Mouse (Mus musculus) embryonic facial prominence, embryonic 11.5 days (tissue): ENCODE measurements around the gene Cyp2s1. TPM values are rescaled to one million over a fixed set of nuclear protein-coding genes. Genes with fewer than 3 reads are reported as not detected.

Source experiments
- ATAC-seq: fragments of 200-750 bp; cut with Nextera tagmentation; replicated peaks from 2 replicates; pipeline ENCODE4 v1.8.0; 2017; ENCODE audit warnings: low read depth; ENCODE audit not compliant: insufficient number of reproducible peaks, low FRiP score, low TSS enrichment
- DNase-seq: peaks from one replicate; pipeline ENCODE4 v3.0.0-alpha.2; 2015; ENCODE audit warnings: low spot score
- H3K27ac ChIP-seq: fragments of 300-500 bp; sonication (generic); replicated peaks from 2 replicates; pipeline ENCODE4 v1.5.1; 2014; ENCODE audit warnings: mild to moderate bottlenecking, low read depth, low read length, control low read depth
- H3K27me3 ChIP-seq: fragments of 300-500 bp; sonication (generic); 2 replicates; pipeline ENCODE4 v1.6.1; 2014; ENCODE audit warnings: mild to moderate bottlenecking, low read length, moderate library complexity, mixed read lengths; ENCODE audit not compliant: control insufficient read depth, insufficient read depth
- H3K36me3 ChIP-seq: fragments of 300-500 bp; sonication (generic); replicated peaks from 2 replicates; pipeline ENCODE4 v1.6.1; 2014; ENCODE audit warnings: low read depth, mild to moderate bottlenecking, low read length, moderate library complexity, mixed read lengths; ENCODE audit not compliant: control insufficient read depth, insufficient read depth
- H3K4me1 ChIP-seq: fragments of 300-500 bp; sonication (generic); 2 replicates; pipeline ENCODE4 v1.6.1; 2014; ENCODE audit warnings: low read length, mixed read lengths; ENCODE audit not compliant: control insufficient read depth, insufficient read depth
- H3K4me2 ChIP-seq: fragments of 300-500 bp; sonication (generic); 2 replicates; pipeline ENCODE4 v1.6.1; 2014; ENCODE audit warnings: low read depth, mild to moderate bottlenecking, control low read depth, low read length, moderate library complexity
- H3K4me3 ChIP-seq: fragments of 300-500 bp; sonication (generic); 2 replicates; pipeline ENCODE4 v1.5.1; 2014; ENCODE audit warnings: low read depth, low read length, control low read depth
- H3K9ac ChIP-seq: fragments of 300-500 bp; sonication (generic); replicated peaks from 2 replicates; pipeline ENCODE4 v1.6.1; 2014; ENCODE audit warnings: mild to moderate bottlenecking, control low read depth, low read length
- H3K9me3 ChIP-seq: fragments of 300-500 bp; sonication (generic); replicated peaks from 2 replicates; pipeline ENCODE4 v1.6.1; 2016; ENCODE audit warnings: mild to moderate bottlenecking, low read length, inconsistent platforms, mixed read lengths; ENCODE audit not compliant: control insufficient read depth
- WGBS: fragments of 180-500 bp; shearing (Covaris S2); extraction: QIAGEN DNeasy Blood & Tissue Kit; methylation state at CpG from one replicate; pipeline ENCODE4 v1.1.7; 2014; 5-methylcytosine and 5-hydroxymethylcytosine counted together
- polyA plus RNA-seq: library from polyadenylated mRNA; unstranded; fragments of >200 nt; fragmentation: Nextera tagmentation; extraction: Ambion mirVana; gene quantifications from 2 replicates; pipeline ENCODE4 v1.2.1, GENCODE M21; 2014

The Cyp2s1 gene
- polyA plus RNA-seq, 1 experiment from 2014 or later, result 3.4 TPM

DNA sequence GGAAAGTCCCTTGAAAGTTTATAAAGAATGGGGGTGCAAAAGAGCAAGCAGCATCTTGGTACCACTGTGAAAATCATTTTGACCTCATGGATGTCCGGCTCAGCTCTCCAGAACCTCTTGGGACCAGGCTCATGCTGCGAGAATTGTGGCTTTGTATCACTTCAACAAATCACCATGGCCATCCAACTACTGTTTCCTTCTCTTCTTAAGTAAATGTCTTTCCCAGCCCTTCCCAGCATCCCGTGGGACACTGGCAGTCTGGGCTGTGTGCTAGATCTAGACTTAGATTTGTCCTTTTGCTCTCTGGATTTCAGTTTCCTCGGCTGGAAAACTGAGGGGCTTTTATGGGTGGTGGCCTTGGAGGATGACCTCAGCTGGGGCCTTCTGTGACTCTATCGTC is 48.5 kb downstream of the Cyp2s1 start:
- Histone ChIP-seq H3K4me3 (no peak overlapping the region), H3K4me1 (no peaks in the 10 kb centered on the region), H3K9me3 (no peaks in the 10 kb centered on the region), H3K27ac (no peak overlapping the region), H3K27me3 (no peaks in the 10 kb centered on the region), H3K36me3 (no peaks in the 10 kb centered on the region; the same call in none of the 2 replicates), H3K4me2 (no peak overlapping the region), H3K9ac (no peak overlapping the region)
- no peak for ATAC-seq
- DNase-seq, result no peak
- 89% methylated on average over 5 of the region's 5 CpGs for WGBS

- Histone ChIP-seq H3K36me3 (no peaks in the 10 kb centered on the region; the same call in none of the 2 replicates), H3K4me3 (no peak overlapping the region), H3K27me3 (no peaks in the 10 kb centered on the region), H3K9me3 (no peaks in the 10 kb centered on the region), H3K4me1 (no peaks in the 10 kb centered on the region), H3K27ac (no peak overlapping the region), H3K9ac (no peak overlapping the region), H3K4me2 (no peak overlapping the region)
- ATAC-seq, result no peak
- DNase-seq, result no peak
- WGBS, result 81% methylated on average over 6 of the region's 6 CpGs
These were observed 50.6 kb downstream of the Cyp2s1 start for GRCm38 (mm10) chr7:25766108-25766507.

DNA sequence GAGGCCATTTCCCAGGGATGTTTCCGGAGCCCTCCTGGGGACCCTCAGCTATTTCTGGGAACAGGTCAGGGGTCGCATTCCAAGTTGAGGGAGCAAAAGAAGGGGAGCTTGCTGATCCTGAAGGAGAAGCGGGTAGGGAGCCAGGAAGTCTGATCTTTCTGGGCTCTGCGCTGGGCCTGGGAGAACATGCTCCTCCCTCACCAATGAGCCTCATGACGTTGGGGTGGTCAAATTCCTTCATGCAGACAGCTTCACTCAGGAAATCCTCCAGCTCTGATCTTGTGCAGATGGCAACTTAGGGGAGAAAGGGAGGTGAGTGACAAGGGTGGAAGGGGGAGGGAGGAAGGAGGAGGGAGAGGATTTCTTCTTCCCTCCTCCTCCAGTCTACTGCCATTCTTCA is 52.5 kb downstream of the Cyp2s1 start:
- H3K4me2 ChIP-seq, result no peak overlapping the region
- no peak for DNase-seq
- peaks cover 5% of the 10 kb centered on the region; the same call in 1 of the 2 replicates for H3K36me3 ChIP-seq
- no peaks in the 10 kb centered on the region for H3K27me3 ChIP-seq
- no peak overlapping the region; the same call in 1 of the 2 replicates for H3K27ac ChIP-seq
- no peak overlapping the region for H3K9ac ChIP-seq
- H3K4me1 ChIP-seq, result no peaks in the 10 kb centered on the region
- WGBS, result 36% methylated on average over 5 of the region's 5 CpGs
- H3K9me3 ChIP-seq, result no peaks in the 10 kb centered on the region
- ATAC-seq, result no peak; the same call in 1 of the 2 replicates
- H3K4me3 ChIP-seq, result no peak overlapping the region

GRCm38 (mm10) chr7:25763678-25764077 is 53.0 kb downstream of the Cyp2s1 start:
- no peak overlapping the region for H3K4me2 ChIP-seq
- no peaks in the 10 kb centered on the region for H3K4me1 ChIP-seq
- DNase-seq, result no peak
- H3K9me3 ChIP-seq, result no peaks in the 10 kb centered on the region
- WGBS, result 62% methylated on average over 11 of the region's 11 CpGs
- peaks cover 5% of the 10 kb centered on the region; the same call in 1 of the 2 replicates for H3K36me3 ChIP-seq
- H3K4me3 ChIP-seq, result no peak overlapping the region
- no peaks in the 10 kb centered on the region for H3K27me3 ChIP-seq
- H3K27ac ChIP-seq, result no peak overlapping the region; the same call in 1 of the 2 replicates
- no peak overlapping the region for H3K9ac ChIP-seq
- ATAC-seq, result no peak

DNA sequence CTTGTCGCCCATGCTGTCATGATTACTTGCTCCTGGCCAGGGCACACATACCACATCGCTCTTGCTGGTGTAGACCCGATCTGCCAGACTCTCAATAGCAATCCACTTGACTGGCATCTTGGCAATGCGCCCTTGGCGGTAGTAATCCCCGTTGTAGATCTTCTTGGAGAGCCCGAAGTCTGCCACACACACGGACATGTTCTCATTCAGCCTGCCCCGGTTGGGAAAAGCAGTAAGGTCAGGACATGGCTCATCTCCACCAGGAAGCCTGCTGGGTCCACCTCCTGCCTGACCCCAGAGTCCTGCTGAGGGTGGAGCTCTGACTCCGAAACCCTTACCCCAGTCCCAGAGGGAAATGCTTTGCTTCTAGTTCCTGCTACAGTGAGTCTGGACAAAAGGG is 55.4 kb downstream of the Cyp2s1 start:
- DNase-seq, result no peak
- Histone ChIP-seq H3K4me1 (no peaks in the 10 kb centered on the region), H3K36me3 (peaks cover 8% of the 10 kb centered on the region), H3K4me2 (no peak overlapping the region), H3K27me3 (no peaks in the 10 kb centered on the region), H3K9ac (no peak overlapping the region), H3K27ac (no peak overlapping the region), H3K9me3 (no peaks in the 10 kb centered on the region), H3K4me3 (no peak overlapping the region)
- no peak for ATAC-seq
- 86% methylated on average over 10 of the region's 10 CpGs for WGBS

- H3K9me3 ChIP-seq, result no peaks in the 10 kb centered on the region
- ATAC-seq, result peak; percentile 35
- DNase-seq, result peak; percentile 91
- WGBS, result 1% methylated on average over 18 of the region's 18 CpGs
- no peaks in the 10 kb centered on the region for H3K4me1 ChIP-seq
- H3K27me3 ChIP-seq, result no peaks in the 10 kb centered on the region
- peak overlapping the region; percentile 39 for H3K4me3 ChIP-seq
- H3K27ac ChIP-seq, result peak overlapping the region; percentile 29
- H3K36me3 ChIP-seq, result peaks cover 8% of the 10 kb centered on the region
- peak overlapping the region; percentile 65 for H3K4me2 ChIP-seq
- peak overlapping the region; percentile 60 for H3K9ac ChIP-seq
These were observed 60.7 kb downstream of the Cyp2s1 start for GRCm38 (mm10) chr7:25756011-25756410.

DNA sequence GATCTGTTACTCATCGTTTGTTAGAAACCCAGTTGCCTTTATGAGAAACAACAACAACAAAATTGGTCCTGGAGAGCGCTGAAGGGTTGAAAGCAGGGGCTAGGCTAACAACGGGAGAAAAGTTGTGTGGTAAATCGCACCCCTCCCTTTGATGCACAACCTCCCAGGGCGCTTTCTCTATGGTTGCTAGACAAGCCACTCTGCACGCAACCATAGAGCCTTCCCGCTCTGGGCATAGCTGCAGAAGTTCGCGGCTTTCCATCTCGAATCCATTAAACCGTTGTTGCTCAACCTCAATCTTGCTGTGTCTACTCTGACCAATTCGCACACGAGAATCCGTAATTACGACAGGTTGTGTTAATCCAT is 61.3 kb downstream of the Cyp2s1 start:
- ATAC-seq (peak; percentile 55), DNase-seq (peak; percentile 79)
- peak overlapping the region; percentile 65 for H3K4me2 ChIP-seq
- no peaks in the 10 kb centered on the region for H3K4me1 ChIP-seq
- H3K27me3 ChIP-seq, result no peaks in the 10 kb centered on the region
- peak overlapping the region; percentile 60 for H3K9ac ChIP-seq
- peak overlapping the region; percentile 29 for H3K27ac ChIP-seq
- H3K4me3 ChIP-seq, result peak overlapping the region; percentile 39
- H3K9me3 ChIP-seq, result no peaks in the 10 kb centered on the region
- peaks cover 7% of the 10 kb centered on the region for H3K36me3 ChIP-seq
- WGBS, result under 1% methylated on average over 15 of the region's 15 CpGs

- under 1% methylated on average over 55 of the region's 55 CpGs for WGBS
- H3K36me3 ChIP-seq, result peaks cover 5% of the 10 kb centered on the region
These were observed 61.8 kb downstream of the Cyp2s1 start, which contains the start of gene Hnrnpul1 for GRCm38 (mm10) chr7:25754738-25755467. TSS of gene Hnrnpul1 (minus strand) at chr7:25754757.

More at GRCm38 (mm10) chr7:25754738-25755467, 61.8 kb downstream of the Cyp2s1 start, which contains the start of gene Hnrnpul1:
- Histone ChIP-seq H3K27me3 (no peaks in the 10 kb centered on the region), H3K9me3 (no peaks in the 10 kb centered on the region), H3K27ac (peak within 1 kb of the TSS; percentile 95), H3K4me1 (no peaks in the 10 kb centered on the region), H3K4me3 (peak within 1 kb of the TSS; percentile 98), H3K4me2 (peak within 1 kb of the TSS; percentile 80), H3K9ac (peak within 1 kb of the TSS; percentile 98)
- ATAC-seq (peak; percentile 94), DNase-seq (peak; percentile 99)
